Mouse (Mus musculus) T-cell, adult 66 days (primary cell): ENCODE data around the gene Ank. TPM values are rescaled to one million over a fixed set of nuclear protein-coding genes. Genes with fewer than 3 reads are reported as not detected.

Source experiments
- total RNA-seq, 2 experiments: library from RNA; stranded (reverse); gene quantifications; 3 replicates in 1 of 2; 4 replicates in 1 of 2; pipeline ENCODE4 v1.2.4; 2023

The Ank gene
- 10 to 100 TPM; 23.5 to 28.4 TPM for total RNA-seq

GRCm38 (mm10) chr15:27466131-27467080 lies at the start of gene Ank:
TSS of gene Ank (plus strand) at chr15:27466677.

GRCm38 (mm10) chr15:27630601-27631383 lies 164.3 kb downstream of the Ank start, which contains the start of gene Otulin:
TSS of gene Otulin (minus strand) at chr15:27630693.

Other genes with a start within 250 kb of the Ank start
- 10 to 100 TPM; 64.8 to 79.2 TPM for gene Otulin, start 164.0 kb downstream of the Ank start, total RNA-seq
- 100 to 1,000 TPM; 173 to 199 TPM for gene Otulinl, start 214.9 kb downstream of the Ank start, total RNA-seq